Mouse (Mus musculus) forebrain, embryonic 16.5 days (tissue): ENCODE data around the gene B4galnt1. TPM values are rescaled to one million over a fixed set of nuclear protein-coding genes. Genes with fewer than 3 reads are reported as not detected.

ENCODE experiments used
- ATAC-seq: fragments of 200-750 bp; cut with Nextera tagmentation; 2 replicates; pipeline ENCODE4 v1.8.0; 2017; ENCODE audit warnings: mild to moderate bottlenecking, moderate library complexity
- H3K27ac ChIP-seq: fragments of 300-500 bp; sonication (generic); 2 replicates; pipeline ENCODE4 v1.5.1; 2014; ENCODE audit warnings: low read length, control low read depth
- H3K27me3 ChIP-seq: fragments of 300-500 bp; sonication (generic); replicated peaks from 2 replicates; pipeline ENCODE4 v1.6.1; 2014; ENCODE audit warnings: low read length; ENCODE audit not compliant: control insufficient read depth, insufficient read depth
- H3K36me3 ChIP-seq: fragments of 300-500 bp; sonication (generic); 2 replicates; pipeline ENCODE4 v1.6.1; 2014; ENCODE audit not compliant: control insufficient read depth, insufficient read depth
- H3K4me1 ChIP-seq: fragments of 300-500 bp; sonication (generic); replicated peaks from 2 replicates; pipeline ENCODE4 v1.6.1; 2014; ENCODE audit warnings: low read length; ENCODE audit not compliant: control insufficient read depth, insufficient read depth
- H3K4me2 ChIP-seq: fragments of 300-500 bp; sonication (generic); 2 replicates; pipeline ENCODE4 v1.6.1; 2014; ENCODE audit warnings: mild to moderate bottlenecking, low read length, control low read depth
- H3K4me3 ChIP-seq: fragments of 300-500 bp; sonication (generic); replicated peaks from 2 replicates; pipeline ENCODE4 v1.5.1; 2014; ENCODE audit warnings: mild to moderate bottlenecking, low read length, control low read depth
- H3K9ac ChIP-seq: fragments of 300-500 bp; sonication (generic); replicated peaks from 2 replicates; pipeline ENCODE4 v1.6.1; 2014; ENCODE audit warnings: low read depth, low read length, control low read depth
- H3K9me3 ChIP-seq: fragments of 300-500 bp; sonication (generic); 2 replicates; pipeline ENCODE4 v1.6.1; 2016; ENCODE audit warnings: low read length; ENCODE audit not compliant: control insufficient read depth
- WGBS: fragments of 180-500 bp; shearing (Covaris S2); extraction: QIAGEN DNeasy Blood & Tissue Kit; methylation state at CpG from one replicate; pipeline ENCODE4 v1.1.7; 2014; 5-methylcytosine and 5-hydroxymethylcytosine counted together
- polyA plus RNA-seq: library from polyadenylated mRNA; unstranded; fragments of >200 nt; fragmentation: Nextera tagmentation; extraction: Ambion mirVana; gene quantifications from 2 replicates; pipeline ENCODE4 v1.2.1, GENCODE M21; 2015

The B4galnt1 gene
- polyA plus RNA-seq, 1 experiment from 2014 or later, result 45.8 TPM

GRCm38 (mm10) chr10:127195328-127196129 is 30.5 kb downstream of the B4galnt1 start, which contains the start of gene Dtx3:
Dtx3 (minus strand) TSS chr10:127195728.
- H3K4me3 ChIP-seq, result peak within 1 kb of the TSS; percentile 83
- peaks cover 18% of the 10 kb centered on the region for H3K4me1 ChIP-seq
- H3K9me3 ChIP-seq, result no peaks in the 10 kb centered on the region
- H3K4me2 ChIP-seq, result peak within 1 kb of the TSS; percentile 92
- under 1% methylated on average over 37 of the region's 47 CpGs for WGBS
- H3K36me3 ChIP-seq, result peaks cover 6% of the 10 kb centered on the region; the same call in 1 of the 2 replicates
- H3K27ac ChIP-seq, result peak within 1 kb of the TSS; percentile 87
- no peaks in the 10 kb centered on the region for H3K27me3 ChIP-seq
- ATAC-seq, result peak; percentile 73
- peak within 1 kb of the TSS; percentile 98 for H3K9ac ChIP-seq

- peak; percentile 59 for ATAC-seq
- peak overlapping the region; percentile 87 for H3K27ac ChIP-seq
- H3K27me3 ChIP-seq, result no peaks in the 10 kb centered on the region
- peak overlapping the region; percentile 98 for H3K9ac ChIP-seq
- peaks cover 6% of the 10 kb centered on the region; the same call in 1 of the 2 replicates for H3K36me3 ChIP-seq
- peak overlapping the region; percentile 92 for H3K4me2 ChIP-seq
- peaks cover 18% of the 10 kb centered on the region for H3K4me1 ChIP-seq
- H3K9me3 ChIP-seq, result no peaks in the 10 kb centered on the region
- H3K4me3 ChIP-seq, result peak overlapping the region; percentile 83
- 5% methylated on average over 5 of the region's 5 CpGs for WGBS
Observed at GRCm38 (mm10) chr10:127196392-127196791, 31.4 kb downstream of the B4galnt1 start.

- no peaks in the 10 kb centered on the region for H3K9me3 ChIP-seq
- H3K4me3 ChIP-seq, result no peak overlapping the region
- H3K4me2 ChIP-seq, result no peak overlapping the region
- no peak for ATAC-seq
- no peak overlapping the region for H3K9ac ChIP-seq
- 88% methylated on average over 8 of the region's 8 CpGs for WGBS
- H3K4me1 ChIP-seq, result peaks cover 18% of the 10 kb centered on the region
- H3K36me3 ChIP-seq, result peaks cover 6% of the 10 kb centered on the region; the same call in 1 of the 2 replicates
- no peak overlapping the region for H3K27ac ChIP-seq
- H3K27me3 ChIP-seq, result no peaks in the 10 kb centered on the region
Observed at GRCm38 (mm10) chr10:127197104-127197503, 32.1 kb downstream of the B4galnt1 start.

- Histone ChIP-seq H3K9ac (no peak overlapping the region), H3K4me1 (peaks cover 18% of the 10 kb centered on the region), H3K27ac (no peak overlapping the region), H3K36me3 (peaks cover 11% of the 10 kb centered on the region), H3K4me3 (no peak overlapping the region), H3K4me2 (no peak overlapping the region), H3K9me3 (no peaks in the 10 kb centered on the region), H3K27me3 (no peaks in the 10 kb centered on the region)
- 88% methylated on average over 11 of the region's 11 CpGs for WGBS
- ATAC-seq, result no peak
Observed at GRCm38 (mm10) chr10:127197505-127198110, 32.6 kb downstream of the B4galnt1 start.

- ATAC-seq, result no peak
Observed at GRCm38 (mm10) chr10:127198492-127198891, 33.5 kb downstream of the B4galnt1 start.

DNA sequence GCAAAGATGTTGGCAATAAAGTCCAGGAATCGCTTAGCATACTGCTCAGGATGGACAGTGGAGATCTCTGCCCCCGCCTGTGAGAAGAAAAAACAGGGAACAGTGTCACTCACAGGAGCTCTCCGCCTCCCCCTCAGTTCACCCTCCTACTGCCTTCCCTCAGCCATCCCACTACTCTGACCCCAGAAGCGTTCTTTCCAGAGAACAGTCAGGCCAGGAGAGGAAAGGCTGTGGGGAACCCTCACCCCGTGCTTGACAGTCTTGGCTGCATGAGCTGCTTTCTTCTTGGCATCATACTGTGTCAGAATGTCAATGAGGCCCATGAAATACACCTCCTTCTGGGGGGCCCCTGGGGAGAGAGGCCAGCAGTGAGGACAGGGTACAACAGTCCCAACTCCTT is 34.0 kb downstream of the B4galnt1 start:
- Histone ChIP-seq H3K9me3 (no peaks in the 10 kb centered on the region), H3K4me2 (no peak overlapping the region), H3K9ac (no peak overlapping the region), H3K36me3 (peaks cover 17% of the 10 kb centered on the region), H3K27ac (no peak overlapping the region), H3K4me1 (peaks cover 18% of the 10 kb centered on the region), H3K4me3 (no peak overlapping the region), H3K27me3 (no peaks in the 10 kb centered on the region)
- WGBS, result 62% methylated on average over 5 of the region's 5 CpGs
- no peak for ATAC-seq

More at GRCm38 (mm10) chr10:127198492-127198891, 33.5 kb downstream of the B4galnt1 start:
- H3K9ac ChIP-seq, result no peak overlapping the region
- 76% methylated on average over 2 of the region's 2 CpGs for WGBS
- H3K4me2 ChIP-seq, result no peak overlapping the region
- no peak overlapping the region for H3K27ac ChIP-seq
- H3K36me3 ChIP-seq, result peaks cover 13% of the 10 kb centered on the region
- no peak overlapping the region for H3K4me3 ChIP-seq
- no peaks in the 10 kb centered on the region for H3K9me3 ChIP-seq
- peaks cover 18% of the 10 kb centered on the region for H3K4me1 ChIP-seq
- no peaks in the 10 kb centered on the region for H3K27me3 ChIP-seq

DNA sequence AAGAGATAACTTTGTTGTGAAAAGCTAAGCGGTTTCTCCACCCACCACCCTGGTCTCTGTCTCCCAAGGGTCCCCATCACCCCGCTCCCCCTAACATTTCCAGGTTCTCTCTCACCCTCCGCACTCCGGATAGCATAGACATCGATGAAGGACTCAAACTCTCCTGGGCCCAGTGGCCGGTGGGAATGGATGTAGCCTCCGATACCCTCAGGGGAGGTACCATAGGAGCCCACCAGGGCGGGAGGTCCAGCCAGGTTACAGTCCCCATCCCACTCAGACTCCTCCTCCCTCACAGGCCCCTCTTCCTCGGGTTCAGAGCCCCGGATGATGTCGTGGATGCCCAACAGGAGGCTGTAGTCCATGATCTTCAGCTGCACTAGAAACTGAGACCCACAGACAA is 34.4 kb downstream of the B4galnt1 start:
- H3K4me2 ChIP-seq, result no peak overlapping the region
- H3K27me3 ChIP-seq, result no peaks in the 10 kb centered on the region
- H3K4me3 ChIP-seq, result no peak overlapping the region
- H3K36me3 ChIP-seq, result peaks cover 17% of the 10 kb centered on the region
- no peak overlapping the region for H3K9ac ChIP-seq
- no peak for ATAC-seq
- no peak overlapping the region for H3K27ac ChIP-seq
- no peaks in the 10 kb centered on the region for H3K9me3 ChIP-seq
- H3K4me1 ChIP-seq, result peaks cover 14% of the 10 kb centered on the region
- 85% methylated on average over 11 of the region's 11 CpGs for WGBS

GRCm38 (mm10) chr10:127200279-127200678 is 35.3 kb downstream of the B4galnt1 start:
- Histone ChIP-seq H3K9ac (no peak overlapping the region), H3K4me3 (no peak overlapping the region), H3K27me3 (no peaks in the 10 kb centered on the region), H3K4me2 (no peak overlapping the region), H3K36me3 (peaks cover 24% of the 10 kb centered on the region), H3K27ac (no peak overlapping the region), H3K9me3 (no peaks in the 10 kb centered on the region), H3K4me1 (peaks cover 8% of the 10 kb centered on the region)
- no peak for ATAC-seq
- WGBS, result 89% methylated on average over 8 of the region's 8 CpGs

DNA sequence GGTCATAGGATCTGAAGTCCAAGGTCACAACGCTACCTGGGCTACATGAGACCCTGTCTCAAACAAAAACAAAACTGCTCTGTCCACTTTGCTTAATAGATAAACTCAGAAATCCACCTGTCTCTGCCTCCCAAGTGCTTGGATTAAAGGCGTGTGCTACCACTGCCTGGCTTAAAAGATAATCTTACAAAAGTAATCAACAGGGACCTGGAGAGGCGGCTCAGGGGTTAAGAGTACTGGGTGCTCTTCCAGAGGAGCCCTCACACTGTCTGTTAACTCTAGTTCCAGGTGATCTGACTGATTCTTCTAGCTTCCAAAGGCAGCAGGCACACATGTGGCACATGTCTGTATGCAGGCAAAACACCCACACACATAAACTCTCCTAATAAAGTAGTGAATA is 38.1 kb downstream of the B4galnt1 start:
- Histone ChIP-seq H3K9ac (no peak overlapping the region), H3K27me3 (no peaks in the 10 kb centered on the region), H3K4me1 (no peaks in the 10 kb centered on the region), H3K4me2 (no peak overlapping the region), H3K9me3 (no peaks in the 10 kb centered on the region), H3K4me3 (no peak overlapping the region), H3K27ac (no peak overlapping the region), H3K36me3 (peaks cover 27% of the 10 kb centered on the region)
- 92% methylated on average over 3 of the region's 3 CpGs for WGBS
- no peak for ATAC-seq
